Mouse (Mus musculus) forebrain, embryonic 11.5 days (tissue): ENCODE data around the gene March1. TPM values are rescaled to one million over a fixed set of nuclear protein-coding genes. Genes with fewer than 3 reads are reported as not detected.
"Not testable (repeated sequence)": the region's sequence is repeated elsewhere in the genome, so short reads cannot be mapped to it uniquely, and the experiment has no call there.

Experiments used
- ATAC-seq: fragments of 200-750 bp; cut with Nextera tagmentation; replicated peaks from 2 replicates; pipeline ENCODE4 v1.8.0; 2017; ENCODE audit warnings: moderate TSS enrichment; ENCODE audit not compliant: low FRiP score
- DNase-seq: peaks from one replicate; pipeline ENCODE4 v3.0.0-alpha.2; 2017; ENCODE audit warnings: low spot score
- H3K27ac ChIP-seq: fragments of 300-500 bp; sonication (generic); 2 replicates; pipeline ENCODE4 v1.5.1; 2014; ENCODE audit warnings: low read depth, low read length
- H3K27me3 ChIP-seq: fragments of 300-500 bp; sonication (generic); 2 replicates; pipeline ENCODE4 v1.6.1; 2014; ENCODE audit warnings: mild to moderate bottlenecking, low read length, mixed read lengths; ENCODE audit not compliant: control insufficient read depth, insufficient read depth
- H3K36me3 ChIP-seq: fragments of 300-500 bp; sonication (generic); 2 replicates; pipeline ENCODE4 v1.6.1; 2014; ENCODE audit warnings: mild to moderate bottlenecking, low read length, moderate library complexity, mixed read lengths; ENCODE audit not compliant: control insufficient read depth, insufficient read depth
- H3K4me1 ChIP-seq: fragments of 300-500 bp; sonication (generic); replicated peaks from 2 replicates; pipeline ENCODE4 v1.6.1; 2014; ENCODE audit warnings: low read length, mixed read lengths; ENCODE audit not compliant: control insufficient read depth, insufficient read depth
- H3K4me2 ChIP-seq: fragments of 300-500 bp; sonication (generic); 2 replicates; pipeline ENCODE4 v1.6.1; 2014; ENCODE audit warnings: low read depth, mild to moderate bottlenecking, low read length, moderate library complexity, mixed read lengths; ENCODE audit not compliant: severe bottlenecking
- H3K4me3 ChIP-seq: fragments of 300-500 bp; sonication (generic); 2 replicates; pipeline ENCODE4 v1.5.1; 2014; ENCODE audit warnings: low read depth, low read length
- H3K9ac ChIP-seq: fragments of 300-500 bp; sonication (generic); 2 replicates; pipeline ENCODE4 v1.6.1; 2014; ENCODE audit warnings: low read length
- H3K9me3 ChIP-seq: fragments of 300-500 bp; sonication (generic); 2 replicates; pipeline ENCODE4 v1.6.1; 2016; ENCODE audit warnings: low read length, mixed read lengths; ENCODE audit not compliant: control insufficient read depth
- WGBS: fragments of 180-500 bp; shearing (Covaris S2); extraction: QIAGEN DNeasy Blood & Tissue Kit; methylation state at CpG from one replicate; pipeline ENCODE4 v1.1.7; 2014; 5-methylcytosine and 5-hydroxymethylcytosine counted together
- polyA plus RNA-seq: library from polyadenylated mRNA; unstranded; fragments of >200 nt; fragmentation: Nextera tagmentation; extraction: Ambion mirVana; gene quantifications from 2 replicates; pipeline ENCODE4 v1.2.1, GENCODE M21; 2014

The March1 gene
- polyA plus RNA-seq, 1 experiment from 2014 or later, result 2.8 TPM

DNA sequence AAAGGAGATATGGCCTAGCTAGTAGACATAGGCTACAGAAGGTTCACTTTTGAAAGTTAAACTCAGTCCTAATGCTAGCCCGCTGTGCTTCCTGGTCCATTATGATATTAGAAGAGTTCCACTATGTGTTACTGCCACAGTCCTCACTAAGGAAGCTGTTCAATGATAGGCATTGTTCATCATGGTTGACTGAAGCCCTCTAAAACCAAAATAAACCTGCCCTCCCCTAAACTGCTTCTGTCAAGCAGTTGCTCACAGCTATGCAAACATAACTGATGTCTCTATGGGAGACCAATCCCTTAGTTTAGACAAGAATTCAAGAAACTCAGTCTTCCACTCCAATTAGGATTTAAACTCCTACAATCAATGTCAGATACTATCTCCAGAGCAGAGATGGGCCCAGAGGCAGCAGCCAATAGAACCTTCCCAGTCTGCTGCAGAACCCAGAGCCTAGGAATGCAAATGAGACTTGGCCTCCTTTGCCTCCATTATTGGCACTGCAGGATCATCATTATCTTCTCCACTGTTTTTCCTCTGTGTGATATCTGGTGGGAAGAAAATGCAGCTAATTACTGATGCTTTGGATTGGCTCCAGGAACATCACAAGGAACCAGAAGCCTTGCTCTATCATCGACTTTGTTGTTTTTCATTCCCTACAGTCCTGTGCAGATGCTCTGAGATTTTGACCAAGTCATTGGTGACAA is 787.2 kb downstream of the March1 start:
- Histone ChIP-seq H3K9ac (no peak overlapping the region), H3K9me3 (no peaks in the 10 kb centered on the region), H3K27me3 (no peaks in the 10 kb centered on the region), H3K4me1 (no peaks in the 10 kb centered on the region), H3K27ac (no peak overlapping the region), H3K4me2 (no peak overlapping the region), H3K4me3 (no peak overlapping the region), H3K36me3 (no peaks in the 10 kb centered on the region)
- no peak for DNase-seq
- WGBS, result 88% methylated on average over 2 of the region's 2 CpGs
- ATAC-seq, result no peak

DNA sequence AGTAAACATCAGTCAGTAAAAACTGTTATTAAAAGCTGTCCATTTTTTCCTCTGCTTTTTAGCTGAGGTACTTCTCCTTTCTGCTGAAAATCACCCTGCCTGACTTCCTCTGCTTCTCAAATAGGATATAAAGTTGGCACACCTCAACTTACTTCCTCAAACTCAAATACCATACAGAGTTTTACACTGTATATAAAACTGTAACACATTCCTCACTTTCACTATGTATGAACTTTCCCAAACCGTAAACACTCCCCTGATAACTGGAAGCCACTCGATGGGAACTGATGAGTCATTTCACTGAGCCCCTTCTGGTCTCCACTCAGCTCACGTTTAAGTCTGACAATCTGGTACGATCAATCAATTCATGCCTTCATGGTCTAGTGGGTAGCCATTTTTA is 788.1 kb downstream of the March1 start:
- H3K4me1 ChIP-seq, H3K36me3 ChIP-seq, H3K27me3 ChIP-seq, H3K27ac ChIP-seq, H3K9ac ChIP-seq, DNase-seq, H3K9me3 ChIP-seq, H3K4me2 ChIP-seq, ATAC-seq, H3K4me3 ChIP-seq: not testable (repeated sequence)
- 78% methylated on average over 4 of the region's 4 CpGs for WGBS

DNA sequence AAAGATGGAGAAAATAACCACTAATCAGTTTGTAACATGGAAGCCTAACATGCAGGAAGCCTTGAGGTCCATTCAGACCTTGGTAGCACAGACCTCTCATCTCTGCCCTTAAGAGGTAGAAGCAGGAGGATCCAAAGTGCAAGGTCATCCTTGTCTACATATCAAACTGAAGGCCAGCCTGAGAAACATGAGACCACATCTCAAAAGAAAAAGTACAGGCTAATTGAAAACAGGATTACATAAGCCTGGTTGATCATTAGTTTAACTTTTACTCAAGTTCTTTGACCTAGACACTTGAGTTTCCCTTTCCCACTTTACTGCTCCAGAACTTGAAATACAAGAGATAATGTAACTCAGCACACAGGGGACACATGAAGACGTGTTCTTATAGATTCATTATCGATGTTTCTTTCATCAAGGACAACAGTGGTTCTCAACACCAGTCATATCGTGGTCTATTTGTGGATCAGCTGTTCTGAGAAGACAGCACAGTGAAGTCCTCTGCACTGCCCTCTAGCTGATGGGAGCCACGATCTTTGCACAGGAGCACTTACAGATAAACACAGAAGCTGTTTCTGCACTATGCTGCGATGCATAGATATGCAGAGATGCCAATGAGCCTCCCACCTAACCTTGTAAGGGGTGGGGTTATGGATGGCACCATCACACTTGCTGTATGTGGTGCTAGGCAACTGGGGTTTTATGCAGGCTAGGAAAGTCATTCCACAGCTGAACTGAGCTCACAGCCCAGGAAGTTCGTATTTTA is 789.1 kb downstream of the March1 start:
- no peak overlapping the region for H3K27ac ChIP-seq
- ATAC-seq, result no peak
- DNase-seq, result no peak
- no peak overlapping the region for H3K4me2 ChIP-seq
- H3K27me3 ChIP-seq, result no peaks in the 10 kb centered on the region
- H3K9ac ChIP-seq, result no peak overlapping the region
- no peaks in the 10 kb centered on the region for H3K4me1 ChIP-seq
- 84% methylated on average over 6 of the region's 6 CpGs for WGBS
- H3K9me3 ChIP-seq, result no peaks in the 10 kb centered on the region
- no peaks in the 10 kb centered on the region for H3K36me3 ChIP-seq
- H3K4me3 ChIP-seq, result no peak overlapping the region

DNA sequence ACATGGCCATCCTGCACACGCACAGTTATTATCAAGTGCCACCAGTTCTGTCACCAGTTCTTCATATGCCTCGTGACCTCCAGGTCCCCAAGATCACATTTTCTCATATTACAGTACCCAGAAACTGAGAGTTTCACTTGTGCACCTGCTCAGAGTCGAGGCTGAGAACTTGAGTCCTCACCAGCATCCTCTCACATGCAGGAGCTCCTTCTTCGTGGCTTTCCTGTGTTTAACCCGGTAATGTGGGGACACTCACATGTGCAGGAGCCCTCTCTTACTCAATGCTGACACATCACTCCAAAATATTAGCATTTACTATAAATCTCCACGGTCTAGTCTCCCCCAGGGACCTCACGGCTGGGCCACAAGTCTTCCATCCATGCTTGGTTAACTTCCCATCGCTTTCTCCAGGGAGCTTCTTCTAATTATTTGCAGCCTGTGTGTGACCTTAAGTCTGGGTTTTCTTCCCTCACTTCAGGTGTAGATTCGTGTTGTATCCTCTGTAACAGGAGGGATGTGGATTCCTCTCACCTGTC is 792.4 kb downstream of the March1 start:
- no peak overlapping the region for H3K4me2 ChIP-seq
- H3K4me1 ChIP-seq, result no peaks in the 10 kb centered on the region
- DNase-seq, result no peak
- H3K4me3 ChIP-seq, result no peak overlapping the region
- no peaks in the 10 kb centered on the region for H3K27me3 ChIP-seq
- H3K27ac ChIP-seq, result no peak overlapping the region
- ATAC-seq, result no peak
- 82% methylated on average over 9 of the region's 9 CpGs for WGBS
- H3K9me3 ChIP-seq, result no peaks in the 10 kb centered on the region
- H3K9ac ChIP-seq, result no peak overlapping the region
- no peaks in the 10 kb centered on the region for H3K36me3 ChIP-seq

DNA sequence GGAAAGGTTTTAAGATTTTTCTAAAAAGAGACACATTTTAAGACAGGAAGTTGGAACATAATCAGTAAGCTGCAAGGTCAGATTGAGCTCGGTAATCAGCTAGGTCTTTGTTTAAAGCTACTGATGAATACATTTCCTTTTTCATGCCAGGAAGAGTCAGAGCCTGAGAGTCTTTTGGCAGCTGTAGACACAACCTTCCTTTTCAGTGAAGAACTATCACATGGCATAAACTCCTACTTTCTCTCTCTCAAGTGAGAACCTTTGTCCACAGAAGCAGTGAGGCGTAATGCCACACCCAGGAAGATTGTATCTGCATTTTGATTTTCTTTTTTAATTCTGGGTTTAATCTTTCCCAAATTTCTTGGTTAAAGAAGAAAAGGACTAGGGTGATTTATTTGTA is 795.4 kb downstream of the March1 start:
- H3K9ac ChIP-seq, result no peak overlapping the region
- no peaks in the 10 kb centered on the region for H3K36me3 ChIP-seq
- H3K4me2 ChIP-seq, result no peak overlapping the region
- ATAC-seq (no peak), DNase-seq (no peak)
- no peaks in the 10 kb centered on the region for H3K9me3 ChIP-seq
- H3K27ac ChIP-seq, result no peak overlapping the region
- no peaks in the 10 kb centered on the region for H3K4me1 ChIP-seq
- no peak overlapping the region for H3K4me3 ChIP-seq
- WGBS, result 70% methylated on average over 2 of the region's 2 CpGs
- H3K27me3 ChIP-seq, result no peaks in the 10 kb centered on the region

DNA sequence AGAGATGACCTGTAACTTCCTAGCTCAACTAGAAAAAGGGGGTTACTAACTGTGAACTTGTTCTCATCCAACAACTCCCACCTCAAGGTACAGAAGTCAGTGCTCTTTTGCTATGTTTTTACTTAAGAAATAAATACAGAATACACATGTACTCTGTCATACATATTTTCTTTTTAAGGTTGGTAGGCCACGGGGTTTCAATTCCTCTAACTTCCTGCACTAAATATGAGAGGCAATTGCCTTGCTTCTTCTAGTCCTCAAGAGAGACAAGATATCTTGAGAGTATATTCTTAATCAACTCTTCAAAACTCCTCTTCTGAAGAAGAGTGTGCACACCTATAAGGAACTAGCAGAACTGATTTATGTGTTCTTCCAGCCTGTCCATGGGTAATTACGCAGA is 797.5 kb downstream of the March1 start:
- no peak overlapping the region for H3K4me2 ChIP-seq
- H3K27me3 ChIP-seq, result no peaks in the 10 kb centered on the region
- H3K36me3 ChIP-seq, result no peaks in the 10 kb centered on the region
- no peaks in the 10 kb centered on the region for H3K9me3 ChIP-seq
- no peak overlapping the region for H3K27ac ChIP-seq
- no peak overlapping the region for H3K4me3 ChIP-seq
- ATAC-seq (no peak), DNase-seq (no peak)
- no peak overlapping the region for H3K9ac ChIP-seq
- 79% methylated on average over 2 of the region's 2 CpGs for WGBS
- H3K4me1 ChIP-seq, result no peaks in the 10 kb centered on the region

DNA sequence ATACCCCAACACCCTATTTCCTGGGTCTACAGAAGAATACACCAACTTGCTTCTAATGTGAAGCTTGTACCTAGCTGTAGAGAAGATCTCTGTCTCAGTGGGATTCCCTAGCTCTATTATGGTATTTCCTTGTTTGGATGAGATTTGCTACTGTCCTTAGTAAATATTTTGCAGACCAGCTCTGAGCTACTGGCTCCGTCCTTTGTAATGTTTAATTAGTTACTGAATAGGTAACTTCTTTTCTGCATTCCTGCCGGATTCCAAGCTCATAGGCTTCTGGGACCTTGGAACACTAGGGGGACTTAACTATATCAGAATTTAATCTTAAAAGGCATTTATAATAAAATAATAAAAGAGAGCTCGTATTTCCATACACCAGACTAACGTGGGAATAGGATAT is 799.9 kb downstream of the March1 start:
- H3K9me3 ChIP-seq, H3K4me1 ChIP-seq, H3K36me3 ChIP-seq, H3K9ac ChIP-seq, H3K4me3 ChIP-seq, H3K27ac ChIP-seq, ATAC-seq, H3K27me3 ChIP-seq, DNase-seq, H3K4me2 ChIP-seq: not testable (repeated sequence)
- WGBS, result 87% methylated on average over 4 of the region's 4 CpGs

DNA sequence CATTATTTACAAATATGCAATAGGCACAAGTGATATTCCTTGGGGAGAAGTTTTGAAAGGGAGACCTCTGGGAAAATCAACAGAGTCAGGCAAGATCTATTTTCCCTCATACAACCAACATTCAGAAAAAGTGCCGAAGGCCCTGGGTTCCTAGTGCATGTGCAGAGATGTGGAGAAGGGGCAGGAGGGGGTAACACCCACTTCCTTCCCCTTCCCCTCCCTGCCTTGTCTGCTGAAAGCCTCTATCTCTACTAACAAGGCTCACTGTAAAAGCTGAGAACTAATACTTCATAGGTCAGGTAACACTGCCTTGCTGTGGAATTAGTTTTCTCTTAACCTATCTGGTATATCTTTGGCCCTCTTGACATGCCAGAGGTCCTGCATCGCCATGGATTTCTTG is 812.9 kb downstream of the March1 start:
- WGBS, result 82% methylated on average over 2 of the region's 2 CpGs
- ATAC-seq (no peak), DNase-seq (no peak)
- Histone ChIP-seq H3K4me1 (no peaks in the 10 kb centered on the region), H3K4me2 (no peak overlapping the region), H3K27ac (no peak overlapping the region), H3K4me3 (no peak overlapping the region), H3K9me3 (no peaks in the 10 kb centered on the region), H3K27me3 (no peaks in the 10 kb centered on the region), H3K36me3 (no peaks in the 10 kb centered on the region), H3K9ac (no peak overlapping the region)

DNA sequence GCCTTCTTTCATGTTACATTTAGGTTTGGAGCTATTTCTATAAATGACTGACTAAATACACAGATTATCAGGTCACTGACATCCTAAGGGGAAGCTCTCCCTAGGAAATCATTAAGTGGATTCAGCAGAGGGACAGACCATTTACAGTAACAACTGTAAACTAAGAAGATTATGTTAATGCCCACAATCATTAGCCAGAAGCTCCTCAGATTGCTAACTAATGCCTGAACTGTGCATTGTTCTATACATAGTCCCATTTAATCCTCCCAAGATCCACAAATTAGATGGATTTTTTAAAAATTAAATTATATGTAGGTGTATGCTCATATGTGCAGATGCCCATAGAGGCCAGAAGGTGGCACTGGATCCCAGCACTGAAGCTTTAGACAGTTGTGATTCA is 815.9 kb downstream of the March1 start:
- H3K36me3 ChIP-seq, result no peaks in the 10 kb centered on the region
- no peak for DNase-seq
- no peaks in the 10 kb centered on the region for H3K9me3 ChIP-seq
- H3K27ac ChIP-seq, result no peak overlapping the region
- H3K27me3 ChIP-seq, result no peaks in the 10 kb centered on the region
- no peaks in the 10 kb centered on the region for H3K4me1 ChIP-seq
- no peak overlapping the region for H3K4me2 ChIP-seq
- no peak overlapping the region for H3K4me3 ChIP-seq
- ATAC-seq, result no peak
- no peak overlapping the region for H3K9ac ChIP-seq
